Mouse (Mus musculus) CH12.LX (cell line): ENCODE results near the gene Vav2.

Experiments
- CTCF ChIP-seq, 2 experiments: IDR thresholded peaks in 1 of 2; conservative IDR thresholded peaks in 1 of 2; 2 replicates each; pipeline ENCODE4 v1.5.1; 2011 to 2012; ENCODE audit warnings: low read depth in 2 of 2, low read length in 2 of 2, improper control_type of control experiment in 1 of 2, inconsistent platforms in 1 of 2, mild to moderate bottlenecking in 1 of 2, moderate library complexity in 1 of 2
- EP300 ChIP-seq: IDR thresholded peaks from 2 replicates; pipeline ENCODE4 v1.6.1; 2011; ENCODE audit warnings: low read length, improper control_type of control experiment
- RAD21 ChIP-seq: IDR thresholded peaks from 2 replicates; pipeline ENCODE4 v1.6.1; 2011; ENCODE audit warnings: low read depth, mild to moderate bottlenecking, low read length, improper control_type of control experiment, moderate library complexity
- RCOR1 ChIP-seq: conservative IDR thresholded peaks from 2 replicates; pipeline ENCODE4 v1.6.1; 2012; ENCODE audit warnings: low read depth, mild to moderate bottlenecking, inconsistent platforms, low read length, improper control_type of control experiment
- ZNF384 ChIP-seq: IDR thresholded peaks from 2 replicates; pipeline ENCODE4 v1.6.1; 2012; ENCODE audit warnings: low read depth, low read length, improper control_type of control experiment, inconsistent platforms

DNA sequence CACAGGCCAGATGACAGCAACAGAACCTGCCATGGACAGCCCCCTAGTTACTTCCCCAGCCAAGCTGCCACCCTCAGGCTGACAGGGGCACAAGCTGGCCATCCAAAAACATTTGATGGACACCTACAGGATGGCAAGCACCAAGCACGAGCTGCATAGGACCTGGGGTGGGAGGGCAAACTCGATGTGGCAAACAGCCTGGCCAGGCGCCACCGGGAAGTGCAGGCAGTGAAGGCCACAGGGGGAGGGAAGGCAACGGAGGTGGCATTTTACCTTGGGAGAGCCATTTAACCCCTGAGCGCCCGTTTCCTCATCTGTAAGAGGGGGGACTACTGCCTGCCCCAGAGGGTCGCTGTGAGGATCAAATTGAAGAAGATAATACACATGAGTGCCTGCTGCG lies 33.8 kb upstream of the Vav2 start:
- TF ChIP-seq RCOR1 (no peak), CTCF (conservative IDR thresholded peaks at IDR 0.05 in 1 of 2, IDR thresholded peaks at IDR 0.05 in 1 of 2; ENCODE audit: low read depth in 2 of 2, low read length in 2 of 2) (no peak), EP300 (no peak), ZNF384 (no peak), RAD21 (no peak)
